ENCODE assay signal across 7 mouse cellular contexts in genomic region chr5:147418394-147419121, GRCm38 (mm10). TPM values are rescaled to one million over a fixed set of nuclear protein-coding genes. Genes with fewer than 3 reads are reported as not detected.
A peak's percentile ranks its signal among the peaks of the same experiment; 100 is the strongest.
DNase-seq lines count a peak whose midpoint lies in the region; ATAC-seq and TF ChIP-seq lines count a peak whose summit lies in the region.

No protein-coding gene starts in this region.

- H3K4me3 ChIP-seq in liver, postnatal 0 days (ENCODE audit: low read depth, low read length): peak overlapping the region; percentile 15; the same call in 1 of the 2 replicates
- no peak overlapping the region for H3K4me3 ChIP-seq in spleen, adult 2 months (ENCODE audit: extremely low read depth, insufficient read depth, insufficient read length)

- intact Hi-C loops in heart, postnatal 14 days (cut with DNase I): loop anchor here (5.0 kb wide), 1 partner anchor 434 kb away; no protein-coding TSS in a partner anchor

- H3K4me2 ChIP-seq in liver, postnatal 0 days (ENCODE audit: low read depth, low read length): peak overlapping the region; percentile 61

- no peak for TF ChIP-seq EP300 in liver, postnatal 0 days (IDR thresholded peaks at IDR 0.05; ENCODE audit: low read depth)

- TF ChIP-seq POLR2A in spleen, adult 2 months (IDR thresholded peaks at IDR 0.05; ENCODE audit: low read depth, low read length): no peak

- peak; percentile 81 for TF ChIP-seq CTCF in liver, postnatal 0 days (IDR thresholded peaks at IDR 0.05; ENCODE audit: low read depth)
- peak; percentile 60; the same call in 1 of the 2 replicates for TF ChIP-seq CTCF in spleen, adult 2 months (IDR thresholded peaks at IDR 0.05; ENCODE audit: extremely low read depth, insufficient read depth, insufficient read length, insufficient replicate concordance)

- H3K27me3 ChIP-seq in liver, postnatal 0 days (ENCODE audit: insufficient read depth, low read length): no peaks in the 10 kb centered on the region
- no peaks in the 10 kb centered on the region for H3K27me3 ChIP-seq in spleen, adult 2 months (ENCODE audit: control insufficient read depth, insufficient read depth, low read length)

- peak; percentile 84 for ATAC-seq in liver, postnatal 0 days

- H3K36me3 ChIP-seq in liver, postnatal 0 days (replicated peaks; ENCODE audit: insufficient read depth, low read length): no peaks in the 10 kb centered on the region
- no peaks in the 10 kb centered on the region for H3K36me3 ChIP-seq in spleen, adult 2 months (ENCODE audit: control insufficient read depth, insufficient read depth, low read length)

- peaks cover 4% of the 10 kb centered on the region for H3K4me1 ChIP-seq in liver, postnatal 0 days (ENCODE audit: insufficient read depth)
- H3K4me1 ChIP-seq in spleen, adult 2 months (ENCODE audit: control insufficient read depth, insufficient read depth, insufficient read length): peaks cover 4% of the 10 kb centered on the region

- no peaks in the 10 kb centered on the region for H3K9me3 ChIP-seq in liver, postnatal 0 days (ENCODE audit: low read length)

- DNase-seq in B cell, adult 2 months: peak; percentile 78
- peak; percentile 59 to 71 for DNase-seq in CD8-positive naive resting alpha-beta T cell, adult 2 months (ENCODE audit: low read depth in 2 of 2, low spot score in 2 of 2)
- DNase-seq in embryo, embryonic 10.5 days (ENCODE audit: low spot score): peak; percentile 56
- peak; percentile 66 to 75 for DNase-seq in heart, postnatal 14 days
- DNase-seq in liver, postnatal 0 days: peak; percentile 74
- DNase-seq in spleen, adult 2 months (ENCODE audit: low read depth in 1 of 2, low spot score in 2 of 2): peak; percentile 47 to 59
- no peak for DNase-seq in left cerebral cortex, adult 11 months (ENCODE audit: low spot score)

- peak overlapping the region; percentile 49 for H3K27ac ChIP-seq in liver, postnatal 0 days (ENCODE audit: low read depth)
- H3K27ac ChIP-seq in spleen, adult 2 months (ENCODE audit: insufficient read depth, low read length): no peak overlapping the region

- WGBS in liver, postnatal 0 days (ENCODE audit: insufficient replicate concordance): 15% methylated on average over 10 of the region's 10 CpGs
- WGBS in spleen, adult 2 months: 3% methylated on average over 10 of the region's 10 CpGs

- H3K9ac ChIP-seq in liver, postnatal 0 days (replicated peaks): 0 out of 2 replicates have a peak overlapping the region, but pooled peaks have one; percentile 11

RNA-seq across cellular contexts. Expression of gene Pan3, which starts 11.4 kb away (rescaled TPM):
- total RNA-seq in heart, postnatal 14 days (2021): 10 to 100 TPM; 53.9 to 62.5 TPM
- 25.2 and 29.9 TPM in 2 replicates for polyA plus RNA-seq in liver, postnatal 0 days (2015; fragmentation: Nextera tagmentation; extraction: Ambion mirVana)
- polyA plus RNA-seq in spleen, adult 2 months (2012; rRNA removed): 31.7 and 37.7 TPM in 2 replicates

RNA-seq across cellular contexts. Expression of gene Flt3, which starts 18.3 kb away (rescaled TPM):
- under 1 TPM; 0.12 to 0.15 TPM for total RNA-seq in heart, postnatal 14 days (2021)
- 1.3 and 1.5 TPM in 2 replicates for polyA plus RNA-seq in liver, postnatal 0 days (2015; fragmentation: Nextera tagmentation; extraction: Ambion mirVana)
- 6.5 and 7.1 TPM in 2 replicates for polyA plus RNA-seq in spleen, adult 2 months (2012; rRNA removed)
